Comparison of ENCODE assay signal across 23 mouse cellular contexts in the genomic region with DNA sequence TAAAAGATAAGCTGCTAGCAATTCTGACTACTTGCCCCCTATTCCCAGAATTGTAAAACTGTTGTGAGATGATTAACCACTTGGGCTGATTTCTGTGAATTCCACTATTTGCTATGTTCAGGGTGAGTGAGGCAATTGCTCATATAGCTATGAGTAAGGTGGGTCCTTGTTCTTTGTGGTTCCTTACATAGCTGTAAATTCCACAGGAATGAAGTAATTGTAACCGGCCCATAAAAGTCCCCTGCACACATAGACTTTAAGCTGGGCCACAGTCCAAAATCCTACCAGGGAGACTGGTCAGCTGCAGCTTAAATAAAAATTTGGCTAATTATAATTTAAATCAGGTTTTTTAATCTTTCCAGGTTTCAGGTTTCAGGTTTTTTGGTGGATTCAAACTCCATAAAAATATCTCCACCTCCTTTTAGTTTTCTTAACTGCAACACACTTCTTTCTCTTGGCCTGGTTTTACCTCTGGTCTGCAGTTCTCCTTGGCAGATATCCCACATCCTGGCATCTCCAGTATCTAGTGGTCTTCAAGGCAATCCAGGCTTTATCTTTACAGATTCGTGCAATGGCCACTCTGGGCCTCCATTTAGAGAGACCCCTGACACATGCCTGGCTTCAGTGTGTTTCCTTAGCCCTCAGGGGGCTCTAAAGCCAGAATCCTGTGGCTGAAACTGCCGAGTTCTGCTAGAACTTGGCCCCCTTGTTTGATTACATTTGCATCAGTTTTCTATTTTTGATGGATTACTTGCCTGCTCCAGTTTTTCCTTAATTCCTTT. TPM values are rescaled to one million over a fixed set of nuclear protein-coding genes. Genes with fewer than 3 reads are reported as not detected.
DNase-seq lines count a peak whose midpoint lies in the region; ATAC-seq and TF ChIP-seq lines count a peak whose summit lies in the region.
"Had no signal": no experiment of that assay in that cellular context is flagged by ENCODE, and none has a peak within 500 bp of the region (broad histone marks: within the 10 kb centered on the region; RNA-seq: fewer than 3 reads in every experiment).

No protein-coding gene starts in this region.

- H3K27me3 ChIP-seq in intestine, embryonic 14.5 days (replicated peaks; ENCODE audit: control insufficient read depth, insufficient read depth, low read length), result no peaks in the 10 kb centered on the region
- no peaks in the 10 kb centered on the region for H3K27me3 ChIP-seq in intestine, postnatal 0 days (replicated peaks; ENCODE audit: control insufficient read depth, insufficient read depth, low read length)
- no peaks in the 10 kb centered on the region for H3K27me3 ChIP-seq in lung, postnatal 0 days (replicated peaks; ENCODE audit: insufficient read depth, low read length)
- H3K27me3 ChIP-seq in limb, embryonic 15.5 days, result no peaks in the 10 kb centered on the region
- no peaks in the 10 kb centered on the region for H3K27me3 ChIP-seq in hindbrain, postnatal 0 days (ENCODE audit: insufficient read depth, low read length)
- H3K27me3 ChIP-seq: embryonic facial prominence, embryonic 12.5 days; neural tube, embryonic 13.5 days had no signal

- H3K36me3 ChIP-seq in intestine, embryonic 14.5 days (ENCODE audit: control insufficient read depth, insufficient read depth, low read length), result no peaks in the 10 kb centered on the region
- H3K36me3 ChIP-seq in intestine, postnatal 0 days (ENCODE audit: control insufficient read depth, insufficient read depth), result no peaks in the 10 kb centered on the region
- no peaks in the 10 kb centered on the region for H3K36me3 ChIP-seq in lung, postnatal 0 days (ENCODE audit: insufficient read depth, low read length)
- no peaks in the 10 kb centered on the region for H3K36me3 ChIP-seq in limb, embryonic 15.5 days
- H3K36me3 ChIP-seq in hindbrain, postnatal 0 days (ENCODE audit: insufficient read depth, low read length), result no peaks in the 10 kb centered on the region
- H3K36me3 ChIP-seq: embryonic facial prominence, embryonic 12.5 days; forebrain, embryonic 10.5 days; neural tube, embryonic 13.5 days had no signal

- no peaks in the 10 kb centered on the region for H3K9me3 ChIP-seq in intestine, embryonic 14.5 days (ENCODE audit: control insufficient read depth, low read length)
- no peaks in the 10 kb centered on the region for H3K9me3 ChIP-seq in intestine, postnatal 0 days (ENCODE audit: control insufficient read depth)
- H3K9me3 ChIP-seq in lung, postnatal 0 days (ENCODE audit: low read length), result no peaks in the 10 kb centered on the region
- no peaks in the 10 kb centered on the region for H3K9me3 ChIP-seq in limb, embryonic 15.5 days
- no peaks in the 10 kb centered on the region for H3K9me3 ChIP-seq in hindbrain, postnatal 0 days (ENCODE audit: low read length)
- H3K9me3 ChIP-seq: embryonic facial prominence, embryonic 12.5 days; forebrain, embryonic 10.5 days; neural tube, embryonic 13.5 days had no signal

- H3K27ac ChIP-seq in intestine, embryonic 14.5 days (ENCODE audit: low read depth), result peak overlapping the region; percentile 62; the same call in 1 of the 2 replicates
- H3K27ac ChIP-seq in intestine, postnatal 0 days (ENCODE audit: low read depth, low read length), result no peak overlapping the region
- no peak overlapping the region for H3K27ac ChIP-seq in lung, postnatal 0 days (ENCODE audit: low read length)
- H3K27ac ChIP-seq in limb, embryonic 15.5 days, result peak overlapping the region; percentile 67
- no peak overlapping the region for H3K27ac ChIP-seq in hindbrain, postnatal 0 days
- H3K27ac ChIP-seq: embryonic facial prominence, embryonic 12.5 days; forebrain, embryonic 10.5 days; neural tube, embryonic 13.5 days had no signal

- H3K4me3 ChIP-seq in intestine, embryonic 14.5 days (ENCODE audit: low read depth, low read length), result no peak overlapping the region
- H3K4me3 ChIP-seq in intestine, postnatal 0 days (ENCODE audit: low read depth, low read length), result no peak overlapping the region
- no peak overlapping the region for H3K4me3 ChIP-seq in lung, postnatal 0 days (ENCODE audit: low read depth, low read length)
- H3K4me3 ChIP-seq in lung, adult 2 months (replicated peaks; ENCODE audit: extremely low read depth, low read depth, low read length), result no peak overlapping the region
- H3K4me3 ChIP-seq in limb, embryonic 15.5 days, result no peak overlapping the region
- no peak overlapping the region for H3K4me3 ChIP-seq in hindbrain, postnatal 0 days (ENCODE audit: low read length)
- H3K4me3 ChIP-seq: embryonic facial prominence, embryonic 12.5 days; forebrain, embryonic 10.5 days; neural tube, embryonic 13.5 days had no signal

- peak; percentile 13 to 15 for DNase-seq in cerebellum, postnatal 10 days
- no peak for DNase-seq in cerebellum, postnatal 36 days
- no peak for DNase-seq in intestine, embryonic 14.5 days (ENCODE audit: low spot score)
- DNase-seq in lung, postnatal 0 days (ENCODE audit: low spot score), result peak; percentile 19
- DNase-seq in lung, adult 2 months, result no peak
- no peak for DNase-seq in hindbrain, postnatal 0 days (ENCODE audit: low spot score)
- DNase-seq: adrenal gland, postnatal 25 days; B cell, adult 2 months; cerebellum, adult 9-10 months; heart, postnatal 14 days; layer of hippocampus, postnatal 36 days; liver, postnatal 0 days; right cerebral cortex, postnatal 25 days; thymus, postnatal 4 days had no signal

- H3K9ac ChIP-seq in intestine, embryonic 14.5 days (ENCODE audit: low read length), result no peak overlapping the region
- H3K9ac ChIP-seq in intestine, postnatal 0 days (ENCODE audit: low read depth, low read length), result no peak overlapping the region
- H3K9ac ChIP-seq in lung, postnatal 0 days (replicated peaks; ENCODE audit: low read depth), result no peak overlapping the region
- no peak overlapping the region for H3K9ac ChIP-seq in limb, embryonic 15.5 days
- no peak overlapping the region for H3K9ac ChIP-seq in hindbrain, postnatal 0 days (replicated peaks; ENCODE audit: low read length)
- H3K9ac ChIP-seq: embryonic facial prominence, embryonic 12.5 days; liver, postnatal 0 days; neural tube, embryonic 13.5 days had no signal

- TF ChIP-seq CTCF in intestine, postnatal 0 days (IDR thresholded peaks at IDR 0.05; ENCODE audit: low read depth), result no peak
- TF ChIP-seq CTCF in lung, postnatal 0 days (IDR thresholded peaks at IDR 0.05), result no peak
- no peak for TF ChIP-seq CTCF in lung, adult 2 months (IDR thresholded peaks at IDR 0.05; ENCODE audit: insufficient read depth, low read length)
- no peak for TF ChIP-seq CTCF in hindbrain, postnatal 0 days (IDR thresholded peaks at IDR 0.05; ENCODE audit: low read depth)

- no peaks in the 10 kb centered on the region for H3K4me1 ChIP-seq in intestine, embryonic 14.5 days (replicated peaks; ENCODE audit: control insufficient read depth, insufficient read depth, low read length)
- H3K4me1 ChIP-seq in intestine, postnatal 0 days (replicated peaks; ENCODE audit: control insufficient read depth, insufficient read depth, low read length), result no peaks in the 10 kb centered on the region
- no peaks in the 10 kb centered on the region for H3K4me1 ChIP-seq in lung, postnatal 0 days (ENCODE audit: insufficient read depth, low read depth, low read length)
- H3K4me1 ChIP-seq in lung, adult 2 months (ENCODE audit: control insufficient read depth, insufficient read depth, low read length), result no peaks in the 10 kb centered on the region
- H3K4me1 ChIP-seq in limb, embryonic 15.5 days, result no peaks in the 10 kb centered on the region
- no peaks in the 10 kb centered on the region for H3K4me1 ChIP-seq in hindbrain, postnatal 0 days (ENCODE audit: insufficient read depth, low read length)
- H3K4me1 ChIP-seq: embryonic facial prominence, embryonic 12.5 days; forebrain, embryonic 10.5 days; neural tube, embryonic 13.5 days had no signal

- 30% methylated on average over 3 of the region's 3 CpGs for WGBS in intestine, embryonic 14.5 days
- WGBS in intestine, postnatal 0 days, result 28% methylated on average over 3 of the region's 3 CpGs
- WGBS in lung, postnatal 0 days, result 23% methylated on average over 3 of the region's 3 CpGs
- WGBS in lung, adult 2 months, result 32% methylated on average over 3 of the region's 3 CpGs
- WGBS in limb, embryonic 15.5 days, result 23% methylated on average over 3 of the region's 3 CpGs
- 51% methylated on average over 3 of the region's 3 CpGs for WGBS in hindbrain, postnatal 0 days

- peak; percentile 64; the same call in 1 of the 2 replicates for ATAC-seq in intestine, embryonic 14.5 days (replicated peaks; ENCODE audit: low FRiP score, low TSS enrichment, low read depth)
- ATAC-seq in intestine, postnatal 0 days, result no peak
- peak; percentile 40; the same call in 1 of the 2 replicates for ATAC-seq in lung, postnatal 0 days
- ATAC-seq in limb, embryonic 15.5 days (ENCODE audit: insufficient number of reproducible peaks, low FRiP score, low TSS enrichment, low read depth), result peak; percentile 69
- no peak for ATAC-seq in hindbrain, postnatal 0 days
- ATAC-seq: liver, postnatal 0 days had no signal

- TF ChIP-seq EP300 in lung, postnatal 0 days (IDR thresholded peaks at IDR 0.05), result no peak

- TF ChIP-seq POLR2A in lung, adult 2 months (IDR thresholded peaks at IDR 0.05; ENCODE audit: borderline replicate concordance, extremely low read depth, low read depth, low read length), result no peak

- no peak overlapping the region for H3K4me2 ChIP-seq in intestine, embryonic 14.5 days (ENCODE audit: low read length)
- no peak overlapping the region for H3K4me2 ChIP-seq in intestine, postnatal 0 days (replicated peaks; ENCODE audit: low read depth)
- H3K4me2 ChIP-seq in lung, postnatal 0 days (replicated peaks; ENCODE audit: low read depth, low read length), result no peak overlapping the region
- H3K4me2 ChIP-seq in limb, embryonic 15.5 days, result no peak overlapping the region
- H3K4me2 ChIP-seq in hindbrain, postnatal 0 days (ENCODE audit: low read depth, low read length), result no peak overlapping the region
- H3K4me2 ChIP-seq: embryonic facial prominence, embryonic 12.5 days; neural tube, embryonic 13.5 days had no signal

RNA-seq across cellular contexts. Expression of a gene that starts 13.6 kb away (rescaled TPM):
- polyA plus RNA-seq in intestine, embryonic 14.5 days (2014; fragmentation: Nextera tagmentation; extraction: Ambion mirVana), result not detected in 2 replicates
- not detected in 2 replicates for polyA plus RNA-seq in intestine, postnatal 0 days (2015; fragmentation: Nextera tagmentation; extraction: Ambion mirVana)
- polyA plus RNA-seq in lung, postnatal 0 days (2015; fragmentation: Nextera tagmentation; extraction: Ambion mirVana), result not detected in 2 replicates
- polyA plus RNA-seq in lung, adult 2 months (2012; rRNA removed), result not detected in 2 replicates
- polyA plus RNA-seq in limb, embryonic 15.5 days (2015; fragmentation: Nextera tagmentation; extraction: Ambion mirVana), result 0.04 TPM in 1 of 2 replicates, not detected in the other
- not detected in 2 replicates for total RNA-seq in hindbrain, postnatal 0 days (2014; rRNA removed)
- not detected in 2 replicates for polyA plus RNA-seq in hindbrain, postnatal 0 days (2015; fragmentation: Nextera tagmentation; extraction: Ambion mirVana)
- total RNA-seq: adrenal gland, postnatal 25 days; layer of hippocampus, postnatal 36 days; megakaryocyte-erythroid progenitor cell, adult 5-6 weeks; monocyte, adult 5-6 weeks had no signal
- polyA plus RNA-seq: embryonic facial prominence, embryonic 12.5 days; forebrain, embryonic 10.5 days; gonadal fat pad, adult 2 months; large intestine, adult 2 months; liver, postnatal 0 days; neural tube, embryonic 13.5 days had no signal

Comparison
In these comparisons a context has a peak if more than half of its experiments do, and no peak if none do; other contexts are left out.
1. DNase-seq: peak in cerebellum, postnatal 10 days (2 of 2) and lung, postnatal 0 days (single experiment); none in cerebellum, postnatal 36 days (0 of 2), intestine, embryonic 14.5 days (single experiment), lung, adult 2 months (single experiment) and hindbrain, postnatal 0 days (single experiment).
2. ATAC-seq: peak in intestine, embryonic 14.5 days (single experiment), lung, postnatal 0 days (single experiment) and limb, embryonic 15.5 days (single experiment); none in intestine, postnatal 0 days (single experiment) and hindbrain, postnatal 0 days (single experiment).
3. H3K27ac ChIP-seq: peak in intestine, embryonic 14.5 days (single experiment) and limb, embryonic 15.5 days (single experiment); none in intestine, postnatal 0 days (single experiment), lung, postnatal 0 days (single experiment) and hindbrain, postnatal 0 days (single experiment).